Mouse (Mus musculus): ENCODE results near the gene Pcyox1. TPM values are rescaled to one million over a fixed set of nuclear protein-coding genes. Genes with fewer than 3 reads are reported as not detected.

Pcyox1 gene
- polyA plus RNA-seq, 1 experiment from 2014 or later, result 77.2 TPM

GRCm38 (mm10) chr6:86400972-86401371 is 4.0 kb upstream of the Pcyox1 start:
- 0 out of 2 replicates have a peak overlapping the region, but pooled peaks have one; percentile 34 for H3K27ac ChIP-seq (ENCODE audit: low read length)
- ATAC-seq, result peak; percentile 42

DNA sequence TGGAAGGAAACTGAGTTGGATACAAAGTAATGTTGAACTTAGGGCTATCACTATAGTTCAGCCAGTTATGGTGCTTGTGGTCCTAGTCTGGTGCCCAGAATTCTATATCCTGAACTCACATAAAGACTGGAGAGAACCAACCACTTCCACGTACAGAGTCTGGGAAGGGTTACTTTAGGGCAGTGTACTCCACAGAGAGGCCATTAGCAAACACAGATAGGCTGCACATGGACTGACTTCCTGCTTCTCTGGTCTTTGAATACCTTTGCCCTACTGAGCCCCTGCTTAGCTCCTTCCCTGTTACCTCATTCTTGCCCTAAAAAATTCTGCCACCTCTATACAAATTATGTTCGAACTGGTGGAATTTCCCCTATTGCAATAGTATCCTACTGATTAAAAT is 3.0 kb upstream of the Pcyox1 start:
- H3K4me3 ChIP-seq (ENCODE audit: low read length), result no peak overlapping the region
- peaks cover 17% of the 10 kb centered on the region for H3K4me1 ChIP-seq (ENCODE audit: control insufficient read depth, insufficient read depth, low read length)
- H3K27ac ChIP-seq (ENCODE audit: low read length), result no peak overlapping the region
- no peaks in the 10 kb centered on the region for H3K9me3 ChIP-seq (ENCODE audit: control insufficient read depth, low read length)
- no peak overlapping the region for H3K9ac ChIP-seq (ENCODE audit: low read depth, low read length)
- no peaks in the 10 kb centered on the region for H3K36me3 ChIP-seq (ENCODE audit: control insufficient read depth, insufficient read depth, low read length)
- no peak for ATAC-seq
- no peak overlapping the region for H3K4me2 ChIP-seq (ENCODE audit: low read depth, low read length)
- H3K27me3 ChIP-seq (replicated peaks; ENCODE audit: control insufficient read depth, insufficient read depth, low read length), result no peaks in the 10 kb centered on the region
- 69% methylated on average over 2 of the region's 2 CpGs for WGBS

More at GRCm38 (mm10) chr6:86400972-86401371, 4.0 kb upstream of the Pcyox1 start:
- Histone ChIP-seq H3K9me3 (ENCODE audit: control insufficient read depth, low read length) (no peaks in the 10 kb centered on the region), H3K36me3 (ENCODE audit: control insufficient read depth, insufficient read depth, low read length) (no peaks in the 10 kb centered on the region), H3K27me3 (replicated peaks; ENCODE audit: control insufficient read depth, insufficient read depth, low read length) (no peaks in the 10 kb centered on the region), H3K4me2 (ENCODE audit: low read depth, low read length) (peak overlapping the region; percentile 45; the same call in 1 of the 2 replicates), H3K4me3 (ENCODE audit: low read length) (peak overlapping the region; percentile 33), H3K4me1 (ENCODE audit: control insufficient read depth, insufficient read depth, low read length) (peaks cover 11% of the 10 kb centered on the region), H3K9ac (ENCODE audit: low read depth, low read length) (no peak overlapping the region)
- 4% methylated on average over 9 of the region's 9 CpGs for whole genome bisulfite sequencing

GRCm38 (mm10) chr6:86398986-86399385 is 2.0 kb upstream of the Pcyox1 start:
- H3K27ac ChIP-seq (ENCODE audit: low read length), result no peak overlapping the region

DNA sequence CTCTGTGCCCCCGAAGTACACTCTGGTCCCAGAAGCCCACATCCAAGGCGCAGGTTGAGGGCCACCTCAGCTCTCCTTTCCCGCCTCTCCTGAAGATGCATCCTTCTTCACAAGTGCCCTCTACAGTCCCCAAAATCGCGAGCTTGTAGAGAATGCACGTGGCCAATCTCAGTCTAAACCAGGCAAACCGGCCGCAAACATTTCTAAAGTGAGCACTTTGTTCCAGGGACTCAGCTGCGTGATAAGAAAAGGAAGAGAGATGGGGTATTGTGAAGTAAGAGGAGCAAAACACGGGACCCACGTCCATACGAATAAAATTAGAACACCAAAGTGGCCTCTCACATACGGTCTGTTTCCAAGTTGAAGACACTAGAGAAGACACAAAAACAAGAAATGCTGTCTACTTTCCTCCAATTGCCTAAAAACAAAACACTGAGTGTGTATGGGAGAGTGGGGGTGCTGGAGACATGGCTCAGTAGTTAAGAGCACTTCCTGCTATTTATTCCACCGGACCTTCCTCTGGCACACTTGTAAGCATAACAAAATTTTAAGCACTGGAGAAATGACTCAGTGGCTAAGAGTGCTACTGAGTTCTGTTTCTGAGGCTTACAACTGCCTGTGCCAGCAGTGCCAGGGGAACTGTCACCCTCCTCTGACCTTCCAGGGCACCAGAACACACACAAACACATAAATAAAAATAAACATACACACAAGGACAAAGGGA is 465 bp upstream of the Pcyox1 start:
- peak; percentile 19 for ATAC-seq
- WGBS, result 6% methylated on average over 14 of the region's 14 CpGs
- peak overlapping the region; percentile 82 for H3K27ac ChIP-seq (ENCODE audit: low read length)

More at GRCm38 (mm10) chr6:86398986-86399385, 2.0 kb upstream of the Pcyox1 start:
- Histone ChIP-seq H3K27me3 (replicated peaks; ENCODE audit: control insufficient read depth, insufficient read depth, low read length) (no peaks in the 10 kb centered on the region), H3K4me3 (ENCODE audit: low read length) (no peak overlapping the region), H3K9ac (ENCODE audit: low read depth, low read length) (no peak overlapping the region), H3K4me2 (ENCODE audit: low read depth, low read length) (no peak overlapping the region), H3K36me3 (ENCODE audit: control insufficient read depth, insufficient read depth, low read length) (no peaks in the 10 kb centered on the region; the same call in 1 of the 2 replicates), H3K4me1 (ENCODE audit: control insufficient read depth, insufficient read depth, low read length) (peaks cover 19% of the 10 kb centered on the region), H3K9me3 (ENCODE audit: control insufficient read depth, low read length) (no peaks in the 10 kb centered on the region)
- WGBS, result 71% methylated on average over 2 of the region's 2 CpGs
- ATAC-seq, result no peak

GRCm38 (mm10) chr6:86395969-86396368 is 985 bp downstream of the Pcyox1 start:
- ATAC-seq, result no peak
- Histone ChIP-seq H3K9ac (ENCODE audit: low read depth, low read length) (peak overlapping the region; percentile 93), H3K4me3 (ENCODE audit: low read length) (peak overlapping the region; percentile 95), H3K4me1 (ENCODE audit: control insufficient read depth, insufficient read depth, low read length) (peaks cover 19% of the 10 kb centered on the region), H3K27ac (ENCODE audit: low read length) (peak overlapping the region; percentile 82; the same call in 1 of the 2 replicates), H3K4me2 (ENCODE audit: low read depth, low read length) (peak overlapping the region; percentile 84), H3K9me3 (ENCODE audit: control insufficient read depth, low read length) (no peaks in the 10 kb centered on the region), H3K36me3 (ENCODE audit: control insufficient read depth, insufficient read depth, low read length) (peaks cover 13% of the 10 kb centered on the region), H3K27me3 (replicated peaks; ENCODE audit: control insufficient read depth, insufficient read depth, low read length) (no peaks in the 10 kb centered on the region)
- 27% methylated on average over 10 of the region's 10 CpGs for WGBS

More for the DNA sequence above, 465 bp upstream of the Pcyox1 start:
- peak overlapping the region; percentile 95 for H3K4me3 ChIP-seq (ENCODE audit: low read length)
- H3K9me3 ChIP-seq (ENCODE audit: control insufficient read depth, low read length), result no peaks in the 10 kb centered on the region
- H3K4me2 ChIP-seq (ENCODE audit: low read depth, low read length), result peak overlapping the region; percentile 84
- peak overlapping the region; percentile 93 for H3K9ac ChIP-seq (ENCODE audit: low read depth, low read length)
- H3K4me1 ChIP-seq (ENCODE audit: control insufficient read depth, insufficient read depth, low read length), result peaks cover 19% of the 10 kb centered on the region
- peaks cover 2% of the 10 kb centered on the region; the same call in 1 of the 2 replicates for H3K36me3 ChIP-seq (ENCODE audit: control insufficient read depth, insufficient read depth, low read length)
- H3K27me3 ChIP-seq (replicated peaks; ENCODE audit: control insufficient read depth, insufficient read depth, low read length), result no peaks in the 10 kb centered on the region

- H3K36me3 ChIP-seq (ENCODE audit: control insufficient read depth, insufficient read depth, low read length), result peaks cover 22% of the 10 kb centered on the region
- H3K9me3 ChIP-seq (ENCODE audit: control insufficient read depth, low read length), result no peaks in the 10 kb centered on the region
- no peak overlapping the region for H3K27ac ChIP-seq (ENCODE audit: low read length)
- peaks cover 19% of the 10 kb centered on the region for H3K4me1 ChIP-seq (ENCODE audit: control insufficient read depth, insufficient read depth, low read length)
- WGBS, result 87% methylated on average over 9 of the region's 9 CpGs
- H3K4me3 ChIP-seq (ENCODE audit: low read length), result no peak overlapping the region
- H3K27me3 ChIP-seq (replicated peaks; ENCODE audit: control insufficient read depth, insufficient read depth, low read length), result no peaks in the 10 kb centered on the region
- no peak overlapping the region for H3K9ac ChIP-seq (ENCODE audit: low read depth, low read length)
- H3K4me2 ChIP-seq (ENCODE audit: low read depth, low read length), result no peak overlapping the region
- ATAC-seq, result no peak
Observed at GRCm38 (mm10) chr6:86395021-86395420, 1.9 kb downstream of the Pcyox1 start.

DNA sequence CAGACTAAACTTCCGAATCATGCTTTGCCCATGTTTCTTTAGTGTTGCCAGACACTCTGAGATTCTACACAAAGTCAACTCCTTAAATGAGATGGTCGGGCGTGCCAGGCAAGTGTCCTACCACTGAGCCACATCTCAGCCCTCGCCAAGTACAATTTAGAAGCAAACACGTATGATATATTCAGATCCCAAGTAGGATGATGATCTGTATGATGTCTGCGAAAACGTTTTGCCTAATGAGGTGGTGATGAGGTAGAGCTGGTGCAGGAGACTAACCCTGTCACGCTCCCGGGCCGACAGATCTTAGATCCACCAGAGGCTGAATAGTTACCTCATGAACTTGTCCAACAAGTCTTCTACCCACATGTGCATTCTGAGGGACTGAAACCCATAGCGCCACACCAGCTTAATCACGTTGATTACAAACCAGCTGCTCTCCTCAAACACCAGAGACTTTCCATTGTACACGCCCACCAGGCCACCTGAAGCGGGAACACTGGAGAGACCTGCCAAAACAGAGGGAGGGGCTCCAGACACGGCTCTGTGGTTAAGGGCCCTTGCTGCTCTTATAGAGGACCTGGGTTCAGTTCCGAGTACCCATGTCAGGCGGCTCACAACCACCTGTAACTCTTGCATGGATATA is 2.8 kb downstream of the Pcyox1 start:
- Histone ChIP-seq H3K9me3 (ENCODE audit: control insufficient read depth, low read length) (no peaks in the 10 kb centered on the region), H3K4me1 (ENCODE audit: control insufficient read depth, insufficient read depth, low read length) (peaks cover 19% of the 10 kb centered on the region), H3K27me3 (replicated peaks; ENCODE audit: control insufficient read depth, insufficient read depth, low read length) (no peaks in the 10 kb centered on the region), H3K9ac (ENCODE audit: low read depth, low read length) (no peak overlapping the region), H3K36me3 (ENCODE audit: control insufficient read depth, insufficient read depth, low read length) (peaks cover 25% of the 10 kb centered on the region), H3K4me2 (ENCODE audit: low read depth, low read length) (no peak overlapping the region), H3K4me3 (ENCODE audit: low read length) (no peak overlapping the region), H3K27ac (ENCODE audit: low read length) (no peak overlapping the region)
- no peak for ATAC-seq
- WGBS, result 84% methylated on average over 17 of the region's 17 CpGs

GRCm38 (mm10) chr6:86393187-86393586 is 3.8 kb downstream of the Pcyox1 start:
- 90% methylated on average over 1 of the region's 1 CpGs for WGBS
- peaks cover 33% of the 10 kb centered on the region for H3K36me3 ChIP-seq (ENCODE audit: control insufficient read depth, insufficient read depth, low read length)
- H3K4me3 ChIP-seq (ENCODE audit: low read length), result no peak overlapping the region
- ATAC-seq, result no peak
- H3K27me3 ChIP-seq (replicated peaks; ENCODE audit: control insufficient read depth, insufficient read depth, low read length), result no peaks in the 10 kb centered on the region
- no peaks in the 10 kb centered on the region for H3K9me3 ChIP-seq (ENCODE audit: control insufficient read depth, low read length)
- H3K9ac ChIP-seq (ENCODE audit: low read depth, low read length), result no peak overlapping the region
- H3K4me1 ChIP-seq (ENCODE audit: control insufficient read depth, insufficient read depth, low read length), result peaks cover 19% of the 10 kb centered on the region
- H3K27ac ChIP-seq (ENCODE audit: low read length), result no peak overlapping the region
- H3K4me2 ChIP-seq (ENCODE audit: low read depth, low read length), result no peak overlapping the region

DNA sequence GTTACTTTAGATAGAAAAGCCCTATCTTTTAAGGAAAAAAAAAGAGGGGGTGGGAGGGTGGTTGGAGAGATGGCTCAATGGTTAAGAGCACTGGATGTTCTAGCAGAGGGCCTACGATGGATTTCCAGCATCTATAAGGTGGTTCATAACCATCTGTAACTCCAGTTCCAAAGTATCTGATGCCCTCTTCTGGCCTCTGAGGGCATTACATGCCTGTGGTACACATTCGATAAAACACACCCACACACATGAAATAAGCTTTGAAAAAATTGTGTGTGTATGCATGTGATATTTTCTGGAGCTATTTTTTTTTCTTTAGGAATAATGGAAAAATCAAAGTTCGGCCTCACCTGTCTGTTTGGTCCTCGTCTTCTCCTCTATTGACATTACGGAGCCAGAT is 5.6 kb downstream of the Pcyox1 start:
- Histone ChIP-seq H3K4me1 (ENCODE audit: control insufficient read depth, insufficient read depth, low read length) (peaks cover 14% of the 10 kb centered on the region), H3K27ac (ENCODE audit: low read length) (no peak overlapping the region), H3K27me3 (replicated peaks; ENCODE audit: control insufficient read depth, insufficient read depth, low read length) (no peaks in the 10 kb centered on the region), H3K9ac (ENCODE audit: low read depth, low read length) (no peak overlapping the region), H3K36me3 (ENCODE audit: control insufficient read depth, insufficient read depth, low read length) (peaks cover 36% of the 10 kb centered on the region), H3K4me3 (ENCODE audit: low read length) (no peak overlapping the region), H3K4me2 (ENCODE audit: low read depth, low read length) (no peak overlapping the region), H3K9me3 (ENCODE audit: control insufficient read depth, low read length) (no peaks in the 10 kb centered on the region)
- 92% methylated on average over 5 of the region's 5 CpGs for WGBS
- no peak for ATAC-seq
